Mouse (Mus musculus): ENCODE data around the gene Ip6k2. TPM values are rescaled to one million over a fixed set of nuclear protein-coding genes. Genes with fewer than 3 reads are reported as not detected.

Ip6k2 gene
- polyA plus RNA-seq, 1 experiment, result 163 TPM

- DNase-seq, result no peak
- H3K4me1 ChIP-seq (replicated peaks; ENCODE audit: control insufficient read depth, insufficient read depth, low read length), result peaks cover 12% of the 10 kb centered on the region; the same call in 1 of the 2 replicates
- no peak for TF ChIP-seq POLR2A (IDR thresholded peaks at IDR 0.05; ENCODE audit: control insufficient read depth, extremely low read depth, insufficient read depth, low read length, poor library complexity)
- TF ChIP-seq CTCF (IDR thresholded peaks at IDR 0.05; ENCODE audit: borderline replicate concordance, control insufficient read depth, extremely low read depth, insufficient read depth, low read length, poor library complexity), result no peak
- 12% methylated on average over 25 of the region's 25 CpGs for WGBS
- H3K27ac ChIP-seq (ENCODE audit: control insufficient read depth, insufficient read depth, low read length), result no peak overlapping the region
- no peaks in the 10 kb centered on the region for H3K36me3 ChIP-seq (ENCODE audit: control insufficient read depth, insufficient read depth, low read length)
- H3K4me3 ChIP-seq (ENCODE audit: control insufficient read depth, insufficient read depth, low read length), result no peak overlapping the region
- peaks cover 14% of the 10 kb centered on the region for H3K27me3 ChIP-seq (ENCODE audit: control insufficient read depth, insufficient read depth, low read length)
These were observed 40.6 kb downstream of the Ip6k2 start for GRCm38 (mm10) chr9:108824144-108824685.

GRCm38 (mm10) chr9:108824755-108825413 is 41.3 kb downstream of the Ip6k2 start:
- Histone ChIP-seq H3K36me3 (ENCODE audit: control insufficient read depth, insufficient read depth, low read length) (no peaks in the 10 kb centered on the region), H3K4me1 (replicated peaks; ENCODE audit: control insufficient read depth, insufficient read depth, low read length) (peaks cover 12% of the 10 kb centered on the region; the same call in 1 of the 2 replicates), H3K27ac (ENCODE audit: control insufficient read depth, insufficient read depth, low read length) (no peak overlapping the region), H3K4me3 (ENCODE audit: control insufficient read depth, insufficient read depth, low read length) (no peak overlapping the region), H3K27me3 (ENCODE audit: control insufficient read depth, insufficient read depth, low read length) (peaks cover 14% of the 10 kb centered on the region)
- DNase-seq, result no peak
- TF ChIP-seq POLR2A (IDR thresholded peaks at IDR 0.05; ENCODE audit: control insufficient read depth, extremely low read depth, insufficient read depth, low read length, poor library complexity) (no peak), CTCF (IDR thresholded peaks at IDR 0.05; ENCODE audit: borderline replicate concordance, control insufficient read depth, extremely low read depth, insufficient read depth, low read length, poor library complexity) (no peak)
- 16% methylated on average over 31 of the region's 31 CpGs for WGBS

GRCm38 (mm10) chr9:108825820-108826699 is 42.5 kb downstream of the Ip6k2 start, which contains the start of gene Celsr3:
Gene Celsr3, plus strand, starts transcription at chr9:108826320.
- H3K4me3 ChIP-seq (ENCODE audit: control insufficient read depth, insufficient read depth, low read length), result peak within 1 kb of the TSS; percentile 12
- H3K4me1 ChIP-seq (replicated peaks; ENCODE audit: control insufficient read depth, insufficient read depth, low read length), result peaks cover 12% of the 10 kb centered on the region; the same call in 1 of the 2 replicates
- H3K27me3 ChIP-seq (ENCODE audit: control insufficient read depth, insufficient read depth, low read length), result peaks cover 14% of the 10 kb centered on the region
- no peak for TF ChIP-seq POLR2A (IDR thresholded peaks at IDR 0.05; ENCODE audit: control insufficient read depth, extremely low read depth, insufficient read depth, low read length, poor library complexity)
- no peak for TF ChIP-seq CTCF (IDR thresholded peaks at IDR 0.05; ENCODE audit: borderline replicate concordance, control insufficient read depth, extremely low read depth, insufficient read depth, low read length, poor library complexity)
- H3K36me3 ChIP-seq (ENCODE audit: control insufficient read depth, insufficient read depth, low read length), result no peaks in the 10 kb centered on the region
- no peak within 1 kb of the TSS for H3K27ac ChIP-seq (ENCODE audit: control insufficient read depth, insufficient read depth, low read length)
- WGBS, result 8% methylated on average over 68 of the region's 70 CpGs
- no peak for DNase-seq

- Histone ChIP-seq H3K36me3 (ENCODE audit: control insufficient read depth, insufficient read depth, low read length) (no peaks in the 10 kb centered on the region), H3K4me3 (ENCODE audit: control insufficient read depth, insufficient read depth, low read length) (peak overlapping the region; percentile 12), H3K27me3 (ENCODE audit: control insufficient read depth, insufficient read depth, low read length) (peaks cover 20% of the 10 kb centered on the region), H3K4me1 (replicated peaks; ENCODE audit: control insufficient read depth, insufficient read depth, low read length) (peaks cover 18% of the 10 kb centered on the region; the same call in 1 of the 2 replicates), H3K27ac (ENCODE audit: control insufficient read depth, insufficient read depth, low read length) (no peak overlapping the region)
- peak; percentile 74 for DNase-seq
- WGBS, result 3% methylated on average over 39 of the region's 39 CpGs
- no peak for TF ChIP-seq CTCF (IDR thresholded peaks at IDR 0.05; ENCODE audit: borderline replicate concordance, control insufficient read depth, extremely low read depth, insufficient read depth, low read length, poor library complexity)
- TF ChIP-seq POLR2A (IDR thresholded peaks at IDR 0.05; ENCODE audit: control insufficient read depth, extremely low read depth, insufficient read depth, low read length, poor library complexity), result no peak
These were observed 43.2 kb downstream of the Ip6k2 start for GRCm38 (mm10) chr9:108826700-108827340.

- Histone ChIP-seq H3K4me1 (replicated peaks; ENCODE audit: control insufficient read depth, insufficient read depth, low read length) (peaks cover 23% of the 10 kb centered on the region), H3K36me3 (ENCODE audit: control insufficient read depth, insufficient read depth, low read length) (no peaks in the 10 kb centered on the region), H3K4me3 (ENCODE audit: control insufficient read depth, insufficient read depth, low read length) (peak overlapping the region; percentile 12; the same call in 1 of the 2 replicates), H3K27ac (ENCODE audit: control insufficient read depth, insufficient read depth, low read length) (no peak overlapping the region), H3K27me3 (ENCODE audit: control insufficient read depth, insufficient read depth, low read length) (peaks cover 23% of the 10 kb centered on the region)
- DNase-seq, result no peak
- no peak for TF ChIP-seq POLR2A (IDR thresholded peaks at IDR 0.05; ENCODE audit: control insufficient read depth, extremely low read depth, insufficient read depth, low read length, poor library complexity)
- no peak for TF ChIP-seq CTCF (IDR thresholded peaks at IDR 0.05; ENCODE audit: borderline replicate concordance, control insufficient read depth, extremely low read depth, insufficient read depth, low read length, poor library complexity)
- 9% methylated on average over 34 of the region's 34 CpGs for WGBS
These were observed 43.9 kb downstream of the Ip6k2 start for GRCm38 (mm10) chr9:108827454-108827853.

GRCm38 (mm10) chr9:108827906-108828305 is 44.3 kb downstream of the Ip6k2 start:
- WGBS, result 60% methylated on average over 18 of the region's 18 CpGs
- H3K36me3 ChIP-seq (ENCODE audit: control insufficient read depth, insufficient read depth, low read length), result no peaks in the 10 kb centered on the region
- H3K27me3 ChIP-seq (ENCODE audit: control insufficient read depth, insufficient read depth, low read length), result peaks cover 27% of the 10 kb centered on the region
- H3K4me3 ChIP-seq (ENCODE audit: control insufficient read depth, insufficient read depth, low read length), result no peak overlapping the region
- no peak overlapping the region for H3K27ac ChIP-seq (ENCODE audit: control insufficient read depth, insufficient read depth, low read length)
- H3K4me1 ChIP-seq (replicated peaks; ENCODE audit: control insufficient read depth, insufficient read depth, low read length), result peaks cover 27% of the 10 kb centered on the region
- DNase-seq, result no peak
- TF ChIP-seq CTCF (IDR thresholded peaks at IDR 0.05; ENCODE audit: borderline replicate concordance, control insufficient read depth, extremely low read depth, insufficient read depth, low read length, poor library complexity) (no peak), POLR2A (IDR thresholded peaks at IDR 0.05; ENCODE audit: control insufficient read depth, extremely low read depth, insufficient read depth, low read length, poor library complexity) (no peak)

Data from thymus, adult 2 months (tissue).